Mouse (Mus musculus): Measurements from ENCODE around the gene Gm12790.
"Not testable (repeated sequence)": the region's sequence is repeated elsewhere in the genome, so short reads cannot be mapped to it uniquely, and the experiment has no call there.

Gm12790 gene

GRCm38 (mm10) chr4:101980949-101981348, at the start of gene Gm12790:
Gm12790 (minus strand) TSS chr4:101981049.
- not testable (repeated sequence) for DNase-seq

- DNase-seq: no peak
Observed at GRCm38 (mm10) chr4:102026619-102027018, 45.8 kb upstream of the Gm12790 start.

- no peak for DNase-seq
Observed at GRCm38 (mm10) chr4:101998267-101998922, 17.5 kb upstream of the Gm12790 start.

GRCm38 (mm10) chr4:101997426-101997825, 16.6 kb upstream of the Gm12790 start:
- DNase-seq: no peak

- not testable (repeated sequence) for DNase-seq
Observed at GRCm38 (mm10) chr4:101986326-101986725, 5.5 kb upstream of the Gm12790 start, which contains the start of gene Gm12789. Gm12789 (plus strand) TSS chr4:101986626.

- no peak for DNase-seq
Observed at GRCm38 (mm10) chr4:101985678-101986077, 4.8 kb upstream of the Gm12790 start.

- not testable (repeated sequence) for DNase-seq
Observed at GRCm38 (mm10) chr4:101940107-101940506, 40.7 kb downstream of the Gm12790 start, which contains the start of gene Gm12794. Gm12794 (plus strand) TSS chr4:101940407.
